Mouse (Mus musculus): ENCODE data around the gene Tas1r1.

DNA sequence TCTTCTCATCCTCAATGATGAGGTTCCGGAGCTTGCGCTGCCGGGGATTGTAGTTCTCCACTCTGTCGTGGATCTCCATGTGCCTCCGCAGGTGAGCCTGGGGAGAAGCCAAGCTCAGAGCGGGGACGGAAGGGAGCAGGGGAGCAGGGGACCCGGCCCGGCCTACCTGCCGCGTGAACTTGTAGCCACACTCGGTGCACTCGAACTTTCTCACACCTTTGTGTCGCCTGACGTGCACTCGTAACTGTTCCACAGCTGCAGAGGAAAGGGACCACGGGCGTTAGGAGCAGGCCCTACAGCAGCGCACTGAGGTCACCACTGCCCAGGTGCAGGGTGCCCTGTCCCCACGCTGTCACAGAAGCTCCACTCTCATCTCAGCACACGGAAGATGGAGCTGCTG lies 18.3 kb downstream of the Tas1r1 start:
- TF ChIP-seq RAD21 (IDR thresholded peaks at IDR 0.05; ENCODE audit: low read depth, low read length) (no peak), NELFE (IDR thresholded peaks at IDR 0.05; ENCODE audit: low read depth, low read length) (no peak), POLR2A (IDR thresholded peaks at IDR 0.05; ENCODE audit: control insufficient read depth in 1 of 2, insufficient read depth in 1 of 2, low read depth in 1 of 2, low read length in 2 of 2, poor library complexity in 1 of 2) (no peak), MYC (IDR thresholded peaks at IDR 0.05; ENCODE audit: low read depth, low read length) (no peak), USF2 (IDR thresholded peaks at IDR 0.05; ENCODE audit: borderline replicate concordance in 1 of 2, insufficient read depth in 1 of 2, low read depth in 1 of 2, low read length in 2 of 2) (no peak), USF1 (IDR thresholded peaks at IDR 0.05; ENCODE audit: low read depth, low read length) (no peak), CTCF (IDR thresholded peaks at IDR 0.05 in 2 of 3, conservative IDR thresholded peaks at IDR 0.05 in 1 of 3; ENCODE audit: control insufficient read depth in 1 of 3, insufficient read depth in 1 of 3, low read depth in 2 of 3, low read length in 3 of 3, poor library complexity in 1 of 3, severe bottlenecking in 1 of 3) (no peak), ZC3H11A (IDR thresholded peaks at IDR 0.05; ENCODE audit: low read depth, low read length) (no peak), ZNF384 (IDR thresholded peaks at IDR 0.05; ENCODE audit: low read depth, low read length) (no peak), SMC3 (IDR thresholded peaks at IDR 0.05; ENCODE audit: low read depth, low read length) (no peak)
